ENCODE assay signal across 18 mouse cellular contexts in genomic region chr2:80594215-80594918, GRCm38 (mm10). TPM values are rescaled to one million over a fixed set of nuclear protein-coding genes. Genes with fewer than 3 reads are reported as not detected.
A peak's percentile ranks its signal among the peaks of the same experiment; 100 is the strongest.
DNase-seq lines count a peak whose midpoint lies in the region; ATAC-seq and TF ChIP-seq lines count a peak whose summit lies in the region.
"Had no signal": no experiment of that assay in that cellular context is flagged by ENCODE, and none has a peak within 500 bp of the region (broad histone marks: within the 10 kb centered on the region; RNA-seq: fewer than 3 reads in every experiment).

No protein-coding gene starts in this region.

- peak overlapping the region; percentile 47 for H3K27ac ChIP-seq in forebrain, embryonic 15.5 days (replicated peaks)
- no peak overlapping the region for H3K27ac ChIP-seq in forebrain, embryonic 11.5 days (ENCODE audit: low read depth, low read length)
- peak overlapping the region; percentile 93 for H3K27ac ChIP-seq in layer of hippocampus, adult 2 months
- no peak overlapping the region for H3K27ac ChIP-seq in gastrocnemius, adult 2 months
- H3K27ac ChIP-seq: embryonic facial prominence, embryonic 13.5 days; hindbrain, embryonic 13.5 days; limb, embryonic 13.5 days; liver, embryonic 14.5 days had no signal

- H3K4me1 ChIP-seq in forebrain, embryonic 15.5 days: 0 out of 2 replicates have a peak, but pooled peaks cover 4% of the 10 kb centered on the region
- no peaks in the 10 kb centered on the region for H3K4me1 ChIP-seq in forebrain, embryonic 11.5 days (replicated peaks; ENCODE audit: control insufficient read depth, insufficient read depth, low read length)
- H3K4me1 ChIP-seq: embryonic facial prominence, embryonic 13.5 days; hindbrain, embryonic 13.5 days had no signal

- intact Hi-C loops in left cerebral cortex, postnatal 25 days (cut with DNase I): loop anchor here (2.0 kb wide), 1 partner anchor 14 kb away; the partner anchor contains the start of gene Nckap1
- intact Hi-C loops in gastrocnemius, adult 2 months (cut with DNase I): no loop called here

- H3K9me3 ChIP-seq in forebrain, embryonic 15.5 days: no peaks in the 10 kb centered on the region
- no peaks in the 10 kb centered on the region for H3K9me3 ChIP-seq in forebrain, embryonic 11.5 days (ENCODE audit: control insufficient read depth, low read length)
- H3K9me3 ChIP-seq: embryonic facial prominence, embryonic 13.5 days; hindbrain, embryonic 13.5 days; limb, embryonic 13.5 days had no signal

- H3K9ac ChIP-seq in forebrain, embryonic 15.5 days (replicated peaks): no peak overlapping the region
- H3K9ac ChIP-seq in forebrain, embryonic 11.5 days (ENCODE audit: low read length): no peak overlapping the region
- H3K9ac ChIP-seq: embryonic facial prominence, embryonic 13.5 days; hindbrain, embryonic 13.5 days; limb, embryonic 13.5 days; liver, embryonic 14.5 days had no signal

- no peaks in the 10 kb centered on the region for H3K27me3 ChIP-seq in forebrain, embryonic 15.5 days
- H3K27me3 ChIP-seq in forebrain, embryonic 11.5 days (ENCODE audit: control insufficient read depth, insufficient read depth, low read length): no peaks in the 10 kb centered on the region
- H3K27me3 ChIP-seq: embryonic facial prominence, embryonic 13.5 days; hindbrain, embryonic 13.5 days; limb, embryonic 13.5 days had no signal

- no peaks in the 10 kb centered on the region for H3K36me3 ChIP-seq in forebrain, embryonic 15.5 days
- H3K36me3 ChIP-seq in forebrain, embryonic 11.5 days (ENCODE audit: control insufficient read depth, insufficient read depth, low read length): no peaks in the 10 kb centered on the region
- H3K36me3 ChIP-seq: embryonic facial prominence, embryonic 13.5 days; hindbrain, embryonic 13.5 days; limb, embryonic 13.5 days had no signal

- no peak for DNase-seq in forebrain, embryonic 11.5 days (ENCODE audit: low spot score)
- DNase-seq in brain, adult 2 months (ENCODE audit: low read depth, low spot score): peak; percentile 84
- DNase-seq in layer of hippocampus, adult 2 months (ENCODE audit: low spot score in 2 of 2): peak; percentile 61 to 71
- DNase-seq in left cerebral cortex, postnatal 25 days (ENCODE audit: low spot score in 2 of 2): peak; percentile 58 to 87
- no peak for DNase-seq in kidney, postnatal 14 days
- DNase-seq in gastrocnemius, adult 2 months: no peak
- DNase-seq in adrenal gland, adult 18-20 months (ENCODE audit: low spot score in 2 of 2): no peak
- DNase-seq: adrenal gland, postnatal 10 days; cerebellum, adult 18-20 months; gastrocnemius, postnatal 36 days; midbrain, embryonic 14.5 days; retina, postnatal 1 day; thymus, postnatal 36 days had no signal

- WGBS in forebrain, embryonic 15.5 days: 68% methylated on average over 4 of the region's 4 CpGs
- 79% methylated on average over 4 of the region's 4 CpGs for WGBS in forebrain, embryonic 11.5 days

- no peak for TF ChIP-seq CTCF in layer of hippocampus, adult 2 months (conservative IDR thresholded peaks at IDR 0.05)
- TF ChIP-seq CTCF in gastrocnemius, adult 2 months (IDR thresholded peaks at IDR 0.05): no peak

- no peak overlapping the region for H3K4me2 ChIP-seq in forebrain, embryonic 15.5 days (replicated peaks)
- H3K4me2 ChIP-seq in forebrain, embryonic 11.5 days (ENCODE audit: low read depth, low read length, severe bottlenecking): no peak overlapping the region
- H3K4me2 ChIP-seq: embryonic facial prominence, embryonic 13.5 days; hindbrain, embryonic 13.5 days; limb, embryonic 13.5 days had no signal

- peak; percentile 78 for ATAC-seq in forebrain, embryonic 15.5 days (replicated peaks)
- ATAC-seq in forebrain, embryonic 11.5 days (replicated peaks; ENCODE audit: low FRiP score): no peak

- H3K4me3 ChIP-seq in forebrain, embryonic 15.5 days: no peak overlapping the region
- no peak overlapping the region for H3K4me3 ChIP-seq in forebrain, embryonic 11.5 days (ENCODE audit: low read depth, low read length)
- no peak overlapping the region for H3K4me3 ChIP-seq in layer of hippocampus, adult 2 months
- no peak overlapping the region for H3K4me3 ChIP-seq in gastrocnemius, adult 2 months
- H3K4me3 ChIP-seq: embryonic facial prominence, embryonic 13.5 days; hindbrain, embryonic 13.5 days; limb, embryonic 13.5 days had no signal

RNA-seq across cellular contexts. Expression of gene Nckap1, which starts 13.2 kb away (rescaled TPM):
- polyA plus RNA-seq in forebrain, embryonic 15.5 days (2015; fragmentation: Nextera tagmentation; extraction: Ambion mirVana): 97.6 and 104 TPM in 2 replicates
- polyA plus RNA-seq in forebrain, embryonic 11.5 days (2014; fragmentation: Nextera tagmentation; extraction: Ambion mirVana): 68.0 and 70.9 TPM in 2 replicates
- 100 to 1,000 TPM; 541 to 558 TPM for total RNA-seq in layer of hippocampus, adult 2 months (2021)
- 100 to 1,000 TPM; 415 to 417 TPM for total RNA-seq in left cerebral cortex, postnatal 25 days (2021)
- 10 to 100 TPM; 43.9 to 52.0 TPM for total RNA-seq in gastrocnemius, adult 2 months (2021)
- total RNA-seq in adrenal gland, adult 18-20 months (2021): 100 to 1,000 TPM; 116 to 178 TPM

RNA-seq across cellular contexts. Expression of gene Dusp19, which starts 22.5 kb away (rescaled TPM):
- 16.5 and 18.7 TPM in 2 replicates for polyA plus RNA-seq in forebrain, embryonic 15.5 days (2015; fragmentation: Nextera tagmentation; extraction: Ambion mirVana)
- polyA plus RNA-seq in forebrain, embryonic 11.5 days (2014; fragmentation: Nextera tagmentation; extraction: Ambion mirVana): 17.7 and 19.6 TPM in 2 replicates
- 10 to 100 TPM; 27.9 to 28.4 TPM for total RNA-seq in layer of hippocampus, adult 2 months (2021)
- total RNA-seq in left cerebral cortex, postnatal 25 days (2021): 10 to 100 TPM; 22.7 to 27.1 TPM
- 10 to 100 TPM in 1 of 2 experiments, 1 to 10 TPM in 1; 8.6 to 11.2 TPM for total RNA-seq in gastrocnemius, adult 2 months (2021)
- 10 to 100 TPM; 10.9 to 20.3 TPM for total RNA-seq in adrenal gland, adult 18-20 months (2021)

RNA-seq across cellular contexts. Expression of gene Nup35, which starts 22.7 kb away (rescaled TPM):
- polyA plus RNA-seq in forebrain, embryonic 15.5 days (2015; fragmentation: Nextera tagmentation; extraction: Ambion mirVana): 51.0 and 56.1 TPM in 2 replicates
- 64.5 and 66.4 TPM in 2 replicates for polyA plus RNA-seq in forebrain, embryonic 11.5 days (2014; fragmentation: Nextera tagmentation; extraction: Ambion mirVana)
- total RNA-seq in layer of hippocampus, adult 2 months (2021): 10 to 100 TPM; 16.5 to 18.8 TPM
- 10 to 100 TPM; 16.2 to 16.4 TPM for total RNA-seq in left cerebral cortex, postnatal 25 days (2021)
- 1 to 10 TPM; 8.0 to 9.3 TPM for total RNA-seq in gastrocnemius, adult 2 months (2021)
- total RNA-seq in adrenal gland, adult 18-20 months (2021): 10 to 100 TPM; 16.5 to 27.4 TPM

Comparison
In these comparisons a context has a peak if more than half of its experiments do, and no peak if none do; other contexts are left out.
1. H3K27ac ChIP-seq: peak in forebrain, embryonic 15.5 days (single experiment) and layer of hippocampus, adult 2 months (single experiment); none in forebrain, embryonic 11.5 days (single experiment) and gastrocnemius, adult 2 months (single experiment).
2. DNase-seq: peak in brain, adult 2 months (single experiment), layer of hippocampus, adult 2 months (2 of 2) and left cerebral cortex, postnatal 25 days (2 of 2); none in forebrain, embryonic 11.5 days (single experiment), kidney, postnatal 14 days (single experiment), gastrocnemius, adult 2 months (single experiment) and adrenal gland, adult 18-20 months (0 of 2).